Mouse (Mus musculus): ENCODE measurements around the gene Nupr1l.

Gene Nupr1l

DNA sequence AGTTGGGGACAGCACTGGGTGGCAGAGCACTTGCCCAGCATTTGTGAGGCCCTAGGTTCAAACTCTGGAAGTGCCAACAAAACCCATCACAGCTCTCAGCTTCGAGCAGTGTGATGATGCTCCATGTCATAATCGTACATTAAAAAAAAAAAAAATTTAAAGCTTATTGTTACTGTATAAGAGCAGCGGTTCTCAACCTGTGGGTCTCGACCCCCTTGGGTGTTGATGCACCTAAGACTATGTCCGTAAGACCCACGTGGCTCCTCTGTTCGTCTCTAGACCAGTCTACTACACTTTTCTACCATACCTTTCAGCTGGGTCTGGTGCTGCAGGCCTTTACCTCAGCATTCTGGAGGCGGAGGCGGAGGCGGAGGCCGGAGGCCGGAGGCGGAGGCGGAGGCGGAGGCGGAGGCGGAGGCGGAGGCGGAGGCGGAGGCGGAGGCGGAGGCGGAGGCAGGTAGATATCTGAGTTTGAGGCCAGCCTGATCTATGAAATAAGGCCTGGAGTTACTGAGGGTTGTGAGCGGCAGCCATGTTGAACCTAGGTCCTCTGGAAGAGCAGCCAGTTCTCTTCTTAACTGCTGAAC, 9.8 kb downstream of the Nupr1l start:
- no peak for DNase-seq (ENCODE audit: low spot score)

DNA sequence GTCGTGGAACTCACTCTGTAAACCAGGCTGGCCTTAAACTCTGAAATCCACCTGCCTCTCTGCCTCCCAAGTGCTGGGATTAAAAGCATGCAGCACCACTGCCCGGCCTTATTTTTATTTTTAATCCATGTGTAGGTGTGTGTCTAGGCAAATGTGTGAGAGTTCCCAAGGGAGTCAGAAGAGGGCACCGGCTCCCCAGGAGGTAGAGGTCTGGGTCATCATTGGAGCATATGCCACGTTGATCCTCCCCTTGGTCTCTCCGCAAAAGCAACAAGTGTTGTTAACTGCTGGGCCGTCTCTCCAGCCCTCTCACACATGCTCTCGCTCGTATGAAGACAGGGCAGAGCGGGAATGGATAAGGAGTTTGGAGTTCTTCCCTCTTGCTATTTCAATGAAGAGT, 10.4 kb downstream of the Nupr1l start:
- no peak for DNase-seq (ENCODE audit: low spot score)

DNA sequence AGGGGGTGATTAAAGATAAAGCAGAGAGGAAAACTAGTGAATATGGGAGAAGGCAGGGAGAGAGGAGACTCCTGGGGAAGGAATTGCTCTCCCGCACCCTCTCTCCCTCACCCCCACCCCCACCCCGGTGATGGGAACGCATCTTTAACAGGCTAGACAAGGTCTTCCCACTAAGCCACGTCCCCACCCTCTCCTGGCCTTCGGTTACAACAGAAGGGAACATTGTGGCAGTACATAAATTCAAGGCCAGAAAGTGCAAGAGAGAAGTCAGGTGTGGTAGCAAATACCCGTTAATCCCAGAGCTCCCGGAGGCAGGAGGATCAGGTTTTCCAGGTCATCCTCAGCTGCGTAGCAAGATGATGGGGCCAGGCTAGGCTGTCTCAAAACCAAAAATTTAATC, 11.0 kb downstream of the Nupr1l start:
- DNase-seq (ENCODE audit: low spot score) = no peak

DNA sequence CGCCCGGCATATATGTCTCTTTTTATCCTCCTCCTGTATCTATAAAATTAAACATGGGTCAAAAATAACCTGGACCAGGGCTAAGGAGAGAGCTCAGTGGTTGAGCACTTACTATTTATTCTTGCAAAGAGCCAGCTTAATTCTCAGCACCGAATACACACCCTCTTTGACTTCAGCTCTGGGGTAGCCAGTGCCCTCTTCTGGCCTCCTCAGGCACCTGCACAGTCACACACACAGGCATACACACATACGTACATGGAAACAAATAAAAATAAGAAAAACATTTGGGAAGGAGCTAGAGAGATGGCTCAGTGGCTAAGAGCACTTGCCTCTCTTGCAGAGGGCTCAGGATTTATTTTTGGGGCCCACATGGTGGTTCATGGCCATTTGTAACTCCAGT, 13.6 kb downstream of the Nupr1l start:
- DNase-seq (ENCODE audit: low spot score) = no peak

DNA sequence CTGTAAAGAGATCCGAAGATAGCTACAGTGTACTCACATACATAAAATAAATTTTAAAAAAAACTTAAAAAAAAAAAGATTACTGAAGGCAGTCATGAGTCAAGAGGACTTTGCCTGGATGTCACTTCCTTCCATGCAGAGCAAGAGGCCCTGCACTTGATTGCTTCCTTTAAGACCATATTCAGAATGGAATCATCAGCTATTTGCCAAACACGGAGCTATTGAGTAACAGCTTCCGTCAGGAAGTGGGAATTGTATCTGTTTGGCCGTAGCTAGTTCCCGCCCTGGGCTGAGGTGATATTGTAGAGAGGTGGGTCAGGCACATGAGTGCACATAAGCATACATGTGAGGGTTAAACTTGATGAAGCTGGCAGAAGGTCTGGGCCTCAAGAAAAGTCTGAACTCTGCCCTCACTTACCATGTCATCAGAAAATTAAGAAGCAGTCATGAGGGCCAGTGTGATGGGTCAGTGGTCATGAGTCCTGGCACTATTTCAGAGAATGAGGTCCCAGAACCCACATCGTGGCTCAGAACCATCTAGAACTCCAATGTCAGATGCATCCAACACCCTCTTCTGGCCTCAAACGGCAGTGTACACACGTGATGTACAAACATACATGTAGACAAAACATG, 16.6 kb downstream of the Nupr1l start:
- no peak for DNase-seq (ENCODE audit: low spot score)

DNA sequence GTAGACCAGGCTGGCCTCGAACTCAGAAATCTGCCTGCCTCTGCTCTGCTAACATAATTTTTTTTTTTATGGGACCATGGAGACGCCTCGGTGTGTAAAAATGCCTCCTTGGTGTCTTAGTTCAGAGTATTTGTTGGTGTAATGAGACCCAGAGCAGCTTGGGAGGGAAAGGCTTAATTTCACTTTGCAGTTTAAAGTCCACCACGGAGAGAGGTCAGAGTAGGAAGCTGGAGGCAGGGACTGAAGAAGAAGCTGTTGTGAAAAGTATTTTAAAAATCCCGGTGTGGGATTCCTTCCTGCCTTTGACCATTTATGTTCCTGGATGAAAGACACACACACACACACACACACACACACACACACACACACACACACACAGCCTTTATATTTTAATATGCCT, 17.6 kb downstream of the Nupr1l start:
- DNase-seq (ENCODE audit: low spot score) = no peak

DNA sequence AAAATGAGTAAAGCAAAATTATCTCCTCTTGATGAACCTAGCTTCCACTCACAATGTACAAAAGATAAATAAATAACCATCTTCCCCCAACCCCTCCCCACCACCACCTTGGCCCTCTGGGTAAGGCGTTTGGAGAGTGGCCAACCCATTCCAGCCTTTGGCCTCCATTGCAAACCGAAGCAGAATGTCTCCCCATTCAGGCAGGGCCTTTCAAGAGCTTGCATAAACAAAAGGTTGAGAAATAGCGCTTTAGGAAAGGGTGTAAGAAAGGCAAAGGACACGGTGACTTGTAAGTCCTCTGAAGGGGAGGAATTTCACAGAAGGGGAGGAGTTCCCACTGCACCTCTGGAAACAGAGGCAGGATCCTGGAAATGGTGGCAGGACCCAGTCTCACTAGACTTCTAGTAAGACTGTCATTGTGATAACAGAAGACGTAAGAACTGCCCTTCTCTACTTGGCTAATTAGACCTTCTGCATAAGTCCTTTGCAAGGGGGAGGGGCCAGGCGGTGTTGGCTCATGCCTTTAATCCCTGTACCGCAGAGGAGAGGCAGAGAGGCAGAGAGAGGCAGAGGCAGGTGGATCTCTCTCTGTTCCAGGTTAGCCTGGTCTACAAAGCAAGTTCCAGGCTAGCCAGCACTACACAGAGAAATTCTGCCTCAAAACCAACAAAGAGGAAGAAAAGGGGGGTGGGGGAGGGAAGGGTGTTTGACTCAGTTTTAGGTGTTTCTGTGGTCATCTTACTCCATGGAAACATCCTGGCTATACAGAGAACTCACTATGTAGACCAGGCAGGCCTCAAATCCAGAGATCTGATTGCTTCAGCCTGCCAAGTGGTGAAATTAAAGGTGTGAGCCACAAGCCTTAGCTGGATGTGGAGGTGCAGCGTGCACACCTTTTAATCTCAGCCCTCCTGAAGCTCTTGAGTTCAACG, 21.9 kb downstream of the Nupr1l start:
- DNase-seq (ENCODE audit: low spot score) = peak; percentile 25

DNA sequence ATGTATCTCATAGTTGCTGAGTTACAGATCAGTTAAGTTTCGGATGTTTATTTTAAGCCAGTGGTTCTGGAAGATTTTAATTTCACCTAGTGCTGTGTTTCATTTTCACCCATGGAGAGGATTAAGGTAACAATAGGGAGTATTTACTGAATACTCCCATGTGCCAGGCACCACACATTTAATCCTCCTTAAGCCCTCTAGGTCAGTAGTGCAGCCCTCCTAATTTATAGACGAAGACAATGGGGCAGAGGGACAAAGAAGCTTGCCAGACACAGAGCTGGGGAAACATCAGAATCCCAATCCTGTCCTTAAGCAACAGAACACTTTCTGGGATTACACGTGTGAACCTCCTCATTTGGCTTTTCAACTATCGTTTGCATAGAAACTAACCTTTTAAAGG, 28.6 kb downstream of the Nupr1l start:
- no peak for DNase-seq (ENCODE audit: low spot score)

DNA sequence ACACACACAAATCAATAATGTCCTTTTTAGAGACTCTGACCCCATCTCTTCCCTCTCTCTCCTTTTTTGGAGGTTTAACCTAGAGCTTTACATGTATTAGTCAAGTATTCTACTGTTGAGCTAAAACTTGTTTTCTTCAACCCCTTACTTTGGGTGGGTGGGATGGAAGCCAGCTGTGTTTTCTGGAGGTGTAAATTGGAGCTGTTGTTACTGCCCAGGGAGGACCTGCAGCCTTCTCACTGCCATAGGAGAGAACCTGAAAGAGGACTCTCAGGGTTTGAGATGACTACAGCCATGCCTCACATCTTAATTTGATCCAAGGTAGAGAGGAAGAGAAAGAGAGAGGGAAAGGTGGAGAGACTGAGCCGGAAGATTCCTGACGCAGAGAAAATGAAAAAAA, 31.9 kb downstream of the Nupr1l start:
- DNase-seq (ENCODE audit: low spot score) = no peak

DNA sequence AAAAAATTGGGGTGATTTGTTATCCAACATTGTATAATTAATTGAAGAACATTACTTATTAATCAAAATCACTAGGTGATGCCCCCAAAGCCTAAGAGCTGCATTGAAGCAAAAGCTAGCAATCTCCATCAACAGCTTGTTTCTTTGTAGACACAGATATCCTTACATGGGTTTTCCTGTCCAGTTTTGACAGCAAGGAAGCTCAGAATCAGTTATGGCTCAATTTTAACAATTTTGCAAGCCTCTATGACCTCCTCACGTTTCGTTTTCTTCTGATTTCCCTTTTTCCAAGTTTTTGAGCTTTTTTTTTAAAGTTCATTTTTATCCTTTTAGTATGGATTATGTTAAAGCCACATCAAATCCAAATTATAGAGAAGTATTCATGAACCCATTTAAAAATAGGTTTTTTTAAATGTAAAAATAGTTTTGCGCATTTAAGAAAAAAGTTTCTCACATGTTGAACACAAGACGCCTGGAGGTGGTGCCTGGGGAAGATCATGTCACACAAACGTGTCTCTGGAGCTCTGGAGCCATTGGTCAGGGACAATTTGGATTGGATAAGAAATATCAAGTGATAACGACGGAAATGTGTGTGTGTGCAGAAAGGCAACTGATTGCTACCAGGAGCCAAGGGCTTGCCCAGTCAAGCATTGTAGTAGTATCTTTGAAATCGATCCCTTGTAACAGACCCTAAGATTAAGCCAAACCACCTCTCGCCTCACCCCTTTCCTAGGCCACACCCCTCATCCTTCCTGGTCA, 32.6 kb downstream of the Nupr1l start:
- DNase-seq (ENCODE audit: low spot score) = peak; percentile 36

DNA sequence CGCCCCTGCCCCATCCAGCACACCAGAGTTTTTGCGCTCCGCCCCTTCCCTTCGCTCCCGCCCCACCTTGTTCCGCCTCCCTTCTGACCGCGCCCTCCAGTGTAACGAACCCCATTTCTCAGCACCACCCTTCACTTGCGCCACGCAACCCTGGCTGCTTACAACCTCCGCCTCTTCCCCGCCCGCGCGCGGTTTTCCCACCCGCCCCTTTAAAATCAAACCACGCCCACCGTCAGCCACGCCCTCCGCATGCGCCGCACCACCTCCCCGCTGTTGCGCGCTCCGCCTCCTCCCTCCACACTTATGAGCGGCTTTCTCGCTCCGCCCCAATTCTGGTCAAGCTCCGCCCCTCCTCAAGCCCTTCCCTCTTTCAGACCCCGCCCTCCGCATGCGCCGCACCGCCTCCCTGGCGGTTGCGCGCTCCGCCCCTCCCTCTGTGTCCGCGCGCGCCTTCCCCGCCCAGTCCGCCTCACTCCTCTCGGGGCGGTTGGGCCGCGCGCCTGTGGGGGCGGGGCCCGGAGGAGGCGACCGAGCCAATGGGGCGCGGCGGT, 33.2 kb downstream of the Nupr1l start, which contains the start of gene Vkorc1l1:
Gene Vkorc1l1 (plus strand): TSS at position 476 of the 551 bp plus-strand sequence.
- peak; percentile 100 for DNase-seq (ENCODE audit: low spot score)

DNA sequence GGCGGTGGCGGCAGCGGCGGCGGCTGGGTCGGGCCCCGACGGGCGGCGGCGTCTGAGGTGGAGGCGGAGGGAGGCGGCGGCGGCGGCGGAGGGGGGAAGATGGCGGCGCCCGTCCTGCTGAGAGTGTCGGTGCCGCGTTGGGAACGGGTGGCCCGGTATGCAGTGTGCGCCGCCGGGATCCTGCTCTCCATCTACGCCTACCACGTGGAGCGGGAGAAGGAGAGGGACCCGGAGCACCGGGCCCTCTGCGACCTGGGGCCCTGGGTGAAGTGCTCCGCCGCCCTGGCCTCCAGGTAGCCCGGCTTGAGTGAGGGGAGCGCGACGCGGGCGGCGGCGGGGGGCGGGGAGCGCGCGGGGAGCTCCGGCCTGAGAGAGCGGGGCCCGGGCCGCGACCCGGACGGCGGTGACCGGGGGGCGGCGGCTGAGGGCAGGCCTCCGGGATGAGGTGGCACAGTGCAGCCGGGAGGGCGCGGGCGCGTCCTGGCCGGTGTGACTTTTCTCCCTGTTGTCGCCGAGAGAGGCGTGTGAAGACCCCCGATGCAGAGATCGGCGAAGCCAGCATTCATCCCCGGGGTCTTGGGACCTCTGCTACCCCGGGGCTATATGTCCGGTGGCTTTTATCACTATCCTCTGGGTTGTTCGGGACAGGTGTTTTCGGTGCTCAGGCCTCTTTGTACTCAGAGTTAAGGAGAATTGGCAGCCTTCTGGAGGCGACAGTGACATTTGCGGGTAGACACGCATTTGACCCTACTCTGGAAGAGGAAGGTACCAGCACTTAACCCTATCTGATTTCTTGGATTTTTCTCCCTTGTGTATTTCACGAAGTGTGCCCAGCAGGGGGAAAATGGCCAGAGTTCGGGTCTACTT, 34.0 kb downstream of the Nupr1l start:
- peak; percentile 61 for DNase-seq (ENCODE audit: low spot score)

DNA sequence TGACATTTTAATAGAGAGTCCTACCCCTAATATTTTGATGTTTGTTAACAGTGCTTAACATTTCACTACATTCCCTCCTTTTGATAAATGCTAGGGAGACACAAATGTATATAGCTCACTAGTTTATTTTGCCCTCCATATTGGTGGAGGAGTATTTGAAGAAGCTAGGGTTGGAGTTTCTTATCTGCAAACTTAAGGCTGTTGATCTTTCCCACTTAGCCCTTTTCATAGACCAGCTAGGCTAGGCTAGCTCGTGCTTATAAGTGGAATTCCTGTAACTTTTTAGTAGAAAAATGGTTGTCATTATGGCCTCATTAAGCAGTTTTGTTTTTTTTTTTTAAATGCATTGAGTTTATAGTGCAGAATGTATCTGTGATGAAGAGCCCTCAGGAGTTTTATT, 35.1 kb downstream of the Nupr1l start:
- no peak for DNase-seq (ENCODE audit: low spot score)

DNA sequence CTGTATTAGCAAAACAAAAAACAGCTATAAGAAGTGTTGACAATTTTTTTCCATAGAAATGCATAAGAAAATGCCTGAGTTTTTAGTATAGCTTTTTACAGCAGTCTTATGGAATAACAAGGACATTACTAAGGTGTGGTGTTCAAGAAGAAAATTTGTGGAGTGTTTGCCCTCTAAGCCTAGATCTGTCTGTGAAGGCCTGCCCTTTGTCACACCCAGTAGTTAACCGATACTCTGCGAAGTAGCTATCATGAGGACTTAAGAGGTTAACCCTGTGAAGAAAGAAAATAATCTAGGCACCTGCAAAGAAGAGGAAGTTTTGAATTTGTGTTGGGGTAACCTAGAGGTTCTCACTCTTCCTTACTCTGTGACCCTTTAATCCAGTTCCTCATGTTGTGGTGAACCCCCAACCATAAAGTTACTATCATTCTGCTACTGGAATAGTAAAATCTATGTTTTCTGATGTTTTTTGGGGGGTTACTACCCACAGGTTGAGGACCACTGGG, 39.2 kb downstream of the Nupr1l start:
- no peak for DNase-seq (ENCODE audit: low spot score)

DNA sequence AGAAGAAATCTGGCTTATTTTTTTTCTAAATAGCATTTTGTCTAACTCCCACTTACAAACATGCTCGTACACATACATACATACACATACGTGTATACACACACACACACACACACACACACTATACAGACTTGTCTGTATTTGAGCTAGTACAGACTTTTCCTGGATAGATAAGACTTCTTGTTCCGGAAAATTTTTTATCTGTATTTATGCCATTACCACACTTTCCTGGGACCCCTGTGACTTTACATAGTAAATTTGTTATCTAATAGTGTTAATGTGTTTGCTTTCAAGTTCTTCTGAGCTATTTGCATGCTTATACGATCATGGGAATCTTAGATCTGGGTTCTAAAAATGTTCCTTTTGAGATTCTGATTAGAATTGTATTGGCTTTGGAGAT, 43.8 kb downstream of the Nupr1l start:
- no peak for DNase-seq (ENCODE audit: low spot score)

DNA sequence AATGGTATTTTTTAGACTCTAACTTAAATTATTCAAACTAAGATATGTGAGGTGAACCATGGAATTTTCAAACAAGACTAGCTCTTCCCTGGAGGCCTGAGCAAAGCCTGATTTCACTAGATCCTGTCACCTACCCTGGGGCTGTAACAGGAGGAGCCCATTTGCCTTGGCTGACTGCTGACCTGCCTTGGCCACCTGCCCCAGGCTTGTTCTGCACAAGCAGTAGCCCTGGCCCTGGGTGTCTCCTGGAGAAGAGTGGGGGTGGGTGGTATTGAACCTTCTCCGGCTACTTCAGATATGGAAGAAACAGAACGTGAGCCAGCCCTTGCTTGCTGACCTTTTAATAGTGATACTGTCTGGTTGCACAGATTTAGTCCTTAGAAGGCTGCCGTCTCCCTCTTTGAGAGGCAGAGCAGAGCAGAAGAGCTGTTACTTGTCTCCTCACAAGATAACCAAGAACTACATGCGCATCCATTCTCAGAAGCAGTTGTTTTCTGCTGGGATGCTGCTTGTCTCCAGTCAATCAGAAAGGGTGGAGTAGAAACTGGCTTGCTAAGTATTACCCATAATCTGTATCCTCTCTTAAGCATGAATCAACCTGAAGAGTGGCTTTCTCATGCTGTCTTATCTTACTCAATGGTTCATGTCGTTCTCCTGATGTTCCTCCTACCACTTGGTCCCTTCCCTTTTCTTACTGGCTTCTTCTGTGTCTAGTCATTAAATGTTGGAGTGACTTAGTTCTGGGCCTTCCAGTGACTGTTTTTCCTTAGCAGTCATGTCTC, 46.3 kb downstream of the Nupr1l start:
- DNase-seq (ENCODE audit: low spot score) = no peak

DNA sequence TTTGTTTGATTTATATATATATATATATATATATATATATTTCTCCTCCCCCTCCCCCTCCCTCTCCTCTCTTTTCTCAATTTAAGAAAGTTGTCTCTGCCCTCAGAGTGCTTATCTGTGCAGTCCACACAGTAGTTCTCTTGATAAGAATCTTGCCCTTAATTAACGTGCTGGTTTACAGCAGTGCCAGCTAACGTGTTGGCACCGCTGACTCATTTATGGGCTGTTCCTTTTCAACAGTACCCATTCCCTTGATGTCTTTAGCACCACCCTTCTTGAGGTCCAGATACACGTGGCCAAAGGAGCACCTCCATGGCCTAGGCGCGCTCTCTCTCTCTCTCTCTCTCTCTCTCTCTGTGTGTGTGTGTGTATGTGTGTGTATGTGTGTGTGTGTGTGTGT, 47.5 kb downstream of the Nupr1l start:
- peak; percentile 35 for DNase-seq (ENCODE audit: low spot score)

DNA sequence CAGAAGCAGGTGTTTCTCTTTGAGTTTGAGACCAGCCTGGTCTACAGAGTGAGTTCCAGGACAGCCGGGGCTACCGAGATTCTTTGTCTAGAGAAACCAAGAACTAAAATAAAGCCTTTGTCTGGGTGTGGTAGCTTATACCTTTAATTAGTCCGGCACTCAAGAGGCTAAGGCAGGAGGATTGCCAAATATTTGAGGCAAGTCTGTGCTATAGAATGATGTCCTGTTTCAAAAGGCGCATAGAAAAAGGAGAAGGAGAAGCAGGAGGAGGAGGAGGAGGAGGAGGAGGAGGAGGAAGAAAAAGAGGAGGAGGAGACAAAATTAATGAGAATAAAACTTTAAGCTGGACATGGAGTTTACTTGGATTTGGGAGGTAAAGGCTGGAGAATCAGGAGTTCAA, 54.9 kb downstream of the Nupr1l start:
- no peak for DNase-seq (ENCODE audit: low spot score)

Measured in MN1 (cell line).